Mouse (Mus musculus) right cerebral cortex, postnatal 14 days (tissue): ENCODE results near the gene Gnb1l.

Experiments used
- DNase-seq: peaks from one replicate; pipeline ENCODE4 v3.0.0; 2022

The Gnb1l gene

GRCm38 (mm10) chr16:18552106-18552710 is 53.7 kb downstream of the Gnb1l start:
- DNase-seq, result no peak

GRCm38 (mm10) chr16:18554721-18555120 is 56.2 kb downstream of the Gnb1l start:
- no peak for DNase-seq

GRCm38 (mm10) chr16:18555235-18555935 is 56.9 kb downstream of the Gnb1l start:
- DNase-seq, result no peak

- DNase-seq, result no peak
Observed at GRCm38 (mm10) chr16:18556461-18556860, 57.9 kb downstream of the Gnb1l start.

- DNase-seq, result no peak
Observed at GRCm38 (mm10) chr16:18564472-18564871, 66.0 kb downstream of the Gnb1l start.

GRCm38 (mm10) chr16:18568599-18568998 is 70.1 kb downstream of the Gnb1l start:
- no peak for DNase-seq

- DNase-seq, result no peak
Observed at GRCm38 (mm10) chr16:18574196-18574595, 75.7 kb downstream of the Gnb1l start.

- no peak for DNase-seq
Observed at GRCm38 (mm10) chr16:18577071-18577470, 78.6 kb downstream of the Gnb1l start.

- no peak for DNase-seq
Observed at GRCm38 (mm10) chr16:18577599-18578160, 79.2 kb downstream of the Gnb1l start.

GRCm38 (mm10) chr16:18580389-18580788 is 81.9 kb downstream of the Gnb1l start:
- no peak for DNase-seq

GRCm38 (mm10) chr16:18581050-18581622 is 82.6 kb downstream of the Gnb1l start:
- no peak for DNase-seq

- no peak for DNase-seq
Observed at GRCm38 (mm10) chr16:18581623-18582205, 83.2 kb downstream of the Gnb1l start.

GRCm38 (mm10) chr16:18582426-18583148 is 84.1 kb downstream of the Gnb1l start:
- DNase-seq, result no peak

- no peak for DNase-seq
Observed at GRCm38 (mm10) chr16:18583169-18583568, 84.7 kb downstream of the Gnb1l start.

- DNase-seq, result no peak
Observed at GRCm38 (mm10) chr16:18583673-18584357, 85.3 kb downstream of the Gnb1l start.

- DNase-seq, result no peak
Observed at GRCm38 (mm10) chr16:18584901-18585510, 86.5 kb downstream of the Gnb1l start.

- DNase-seq, result no peak
Observed at GRCm38 (mm10) chr16:18585676-18586075, 87.2 kb downstream of the Gnb1l start.

- DNase-seq, result no peak
Observed at GRCm38 (mm10) chr16:18586076-18586905, 87.8 kb downstream of the Gnb1l start.

GRCm38 (mm10) chr16:18586906-18587546 is 88.5 kb downstream of the Gnb1l start:
- no peak for DNase-seq
